Mouse (Mus musculus) neural tube, embryonic 12.5 days (tissue): ENCODE data around the gene Mrpl48. TPM values are rescaled to one million over a fixed set of nuclear protein-coding genes. Genes with fewer than 3 reads are reported as not detected.

Source experiments
- ATAC-seq: fragments of 200-750 bp; cut with Nextera tagmentation; 2 replicates; pipeline ENCODE4 v1.8.0; 2017; ENCODE audit warnings: low read depth, mild to moderate bottlenecking, moderate TSS enrichment, moderate library complexity; ENCODE audit not compliant: low FRiP score
- H3K27ac ChIP-seq: fragments of 300-500 bp; sonication (generic); 2 replicates; pipeline ENCODE4 v1.5.1; 2016
- H3K27me3 ChIP-seq: fragments of 300-500 bp; sonication (generic); replicated peaks from 2 replicates; pipeline ENCODE4 v1.6.1; 2016; ENCODE audit warnings: mild to moderate bottlenecking
- H3K36me3 ChIP-seq: fragments of 300-500 bp; sonication (generic); 2 replicates; pipeline ENCODE4 v1.6.1; 2016; ENCODE audit warnings: mild to moderate bottlenecking
- H3K4me1 ChIP-seq: fragments of 300-500 bp; sonication (generic); 2 replicates; pipeline ENCODE4 v1.6.1; 2016
- H3K4me2 ChIP-seq: fragments of 300-500 bp; sonication (generic); replicated peaks from 2 replicates; pipeline ENCODE4 v1.6.1; 2016; ENCODE audit warnings: mild to moderate bottlenecking
- H3K4me3 ChIP-seq: fragments of 300-500 bp; sonication (generic); 2 replicates; pipeline ENCODE4 v1.5.1; 2016
- H3K9ac ChIP-seq: fragments of 300-500 bp; sonication (generic); 2 replicates; pipeline ENCODE4 v1.6.1; 2016; ENCODE audit warnings: mild to moderate bottlenecking
- H3K9me3 ChIP-seq: fragments of 300-500 bp; sonication (generic); 2 replicates; pipeline ENCODE4 v1.6.1; 2016; ENCODE audit warnings: mild to moderate bottlenecking
- WGBS: fragments of 180-500 bp; shearing (Covaris S2); methylation state at CpG from one replicate; pipeline ENCODE4 v1.1.7; 2016; 5-methylcytosine and 5-hydroxymethylcytosine counted together
- polyA plus RNA-seq: library from polyadenylated mRNA; unstranded; fragments of >200 nt; fragmentation: Nextera tagmentation; extraction: Ambion mirVana; gene quantifications from 2 replicates; pipeline ENCODE4 v1.2.1, GENCODE M21; 2016

Mrpl48 gene
- polyA plus RNA-seq, 1 experiment from 2014 or later, result 69.9 TPM

DNA sequence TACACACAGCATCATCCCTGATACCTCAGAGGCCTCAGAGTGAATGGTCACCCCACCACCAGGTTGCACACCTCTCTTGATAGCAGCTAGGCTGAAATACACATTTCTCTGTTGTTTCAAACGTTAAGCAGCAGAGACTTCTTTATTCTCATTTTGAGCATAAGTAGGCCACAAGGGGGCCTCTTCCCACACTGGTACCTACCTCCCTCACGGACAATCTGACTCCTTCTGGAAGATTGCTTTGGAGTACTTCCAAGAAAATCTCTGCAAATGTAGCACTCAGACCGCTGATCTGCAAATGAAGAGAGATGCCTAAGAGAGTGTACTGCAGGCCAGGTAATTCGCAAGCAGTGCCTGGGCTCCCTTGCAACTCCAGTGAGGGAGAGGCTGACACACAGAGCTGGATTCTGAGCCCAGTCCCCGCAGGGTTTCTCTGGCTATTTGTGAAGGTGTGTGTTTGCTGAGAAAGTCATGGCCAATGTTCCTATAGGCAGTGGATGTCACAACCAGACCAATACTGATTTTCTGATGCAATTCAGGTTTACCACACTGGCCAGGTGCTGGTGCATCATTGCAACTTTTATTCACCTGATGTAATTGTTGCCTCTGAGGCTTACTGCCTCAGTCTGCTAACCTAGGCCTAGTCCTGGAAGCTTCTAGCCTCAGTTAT, 57.6 kb downstream of the Mrpl48 start:
- H3K9ac ChIP-seq, result no peak overlapping the region
- 68% methylated on average over 5 of the region's 5 CpGs for WGBS
- peaks cover 2% of the 10 kb centered on the region for H3K4me1 ChIP-seq
- no peak overlapping the region for H3K27ac ChIP-seq
- no peak overlapping the region for H3K4me3 ChIP-seq
- H3K27me3 ChIP-seq, result no peaks in the 10 kb centered on the region
- H3K9me3 ChIP-seq, result no peaks in the 10 kb centered on the region
- H3K4me2 ChIP-seq, result no peak overlapping the region
- H3K36me3 ChIP-seq, result peaks cover 9% of the 10 kb centered on the region; the same call in 1 of the 2 replicates
- ATAC-seq, result no peak

GRCm38 (mm10) chr7:100549796-100550195, 58.3 kb downstream of the Mrpl48 start:
- no peaks in the 10 kb centered on the region for H3K27me3 ChIP-seq
- H3K27ac ChIP-seq, result no peak overlapping the region
- no peaks in the 10 kb centered on the region for H3K9me3 ChIP-seq
- H3K4me3 ChIP-seq, result no peak overlapping the region
- H3K9ac ChIP-seq, result no peak overlapping the region
- H3K4me2 ChIP-seq, result no peak overlapping the region
- no peak for ATAC-seq
- H3K36me3 ChIP-seq, result peaks cover 9% of the 10 kb centered on the region; the same call in 1 of the 2 replicates
- no peaks in the 10 kb centered on the region for H3K4me1 ChIP-seq
- 94% methylated on average over 3 of the region's 3 CpGs for WGBS

- no peaks in the 10 kb centered on the region for H3K27me3 ChIP-seq
- no peak overlapping the region for H3K27ac ChIP-seq
- peaks cover 9% of the 10 kb centered on the region; the same call in 1 of the 2 replicates for H3K36me3 ChIP-seq
- H3K4me2 ChIP-seq, result no peak overlapping the region
- no peaks in the 10 kb centered on the region for H3K4me1 ChIP-seq
- H3K9ac ChIP-seq, result no peak overlapping the region
- ATAC-seq, result no peak
- WGBS, result 87% methylated on average over 4 of the region's 4 CpGs
- H3K9me3 ChIP-seq, result no peaks in the 10 kb centered on the region
- H3K4me3 ChIP-seq, result no peak overlapping the region
Measured at GRCm38 (mm10) chr7:100547631-100548030, 60.5 kb downstream of the Mrpl48 start.

GRCm38 (mm10) chr7:100544437-100544836, 63.7 kb downstream of the Mrpl48 start:
- Histone ChIP-seq H3K9ac (no peak overlapping the region), H3K36me3 (peaks cover 20% of the 10 kb centered on the region), H3K4me3 (no peak overlapping the region), H3K4me1 (no peaks in the 10 kb centered on the region), H3K27me3 (no peaks in the 10 kb centered on the region), H3K27ac (no peak overlapping the region), H3K9me3 (no peaks in the 10 kb centered on the region), H3K4me2 (no peak overlapping the region)
- no peak for ATAC-seq
- 83% methylated on average over 1 of the region's 1 CpGs for whole genome bisulfite sequencing

DNA sequence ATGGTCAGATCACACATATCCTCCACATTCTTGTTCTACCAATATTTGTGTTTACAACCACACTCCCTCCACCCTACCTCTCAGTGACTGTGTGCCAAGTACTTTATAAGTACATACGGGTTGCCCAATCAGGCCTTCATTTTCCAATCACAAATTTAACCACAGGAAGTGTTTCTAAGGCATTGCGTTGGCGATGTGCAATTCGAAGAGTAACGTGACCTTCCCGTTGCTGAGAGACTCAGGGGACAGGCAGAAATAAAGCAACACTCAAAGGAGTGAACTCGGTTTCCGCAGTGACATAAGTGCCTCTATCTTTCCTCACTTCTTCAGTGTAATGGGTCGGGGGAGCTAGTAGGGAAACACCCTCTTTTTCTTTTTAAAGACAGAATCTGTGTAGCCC, 68.6 kb downstream of the Mrpl48 start:
- peaks cover 10% of the 10 kb centered on the region for H3K4me1 ChIP-seq
- ATAC-seq, result no peak
- H3K4me3 ChIP-seq, result no peak overlapping the region
- WGBS, result 93% methylated on average over 9 of the region's 9 CpGs
- H3K36me3 ChIP-seq, result peaks cover 18% of the 10 kb centered on the region
- no peaks in the 10 kb centered on the region for H3K9me3 ChIP-seq
- H3K27me3 ChIP-seq, result no peaks in the 10 kb centered on the region
- no peak overlapping the region for H3K9ac ChIP-seq
- no peak overlapping the region for H3K4me2 ChIP-seq
- no peak overlapping the region for H3K27ac ChIP-seq

DNA sequence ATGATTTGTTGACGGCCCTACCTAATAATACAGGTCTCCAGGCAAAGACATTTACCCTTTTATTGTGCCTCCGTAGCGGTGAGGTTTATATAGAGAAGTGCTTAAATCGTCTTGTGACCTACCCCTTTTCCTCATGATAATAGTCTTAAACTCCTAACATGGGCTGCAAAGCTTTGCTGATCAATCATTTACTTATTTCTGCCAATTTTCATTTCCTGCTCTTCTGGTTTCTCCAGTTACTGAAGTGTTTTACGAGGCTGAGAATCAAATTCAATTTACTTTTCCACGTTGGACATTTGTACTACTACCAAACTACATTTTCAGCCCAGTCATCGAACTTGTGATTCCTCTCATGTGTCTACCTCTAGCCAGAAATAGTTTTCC, 70.6 kb downstream of the Mrpl48 start:
- Histone ChIP-seq H3K9ac (peak overlapping the region; percentile 66), H3K27me3 (no peaks in the 10 kb centered on the region), H3K9me3 (no peaks in the 10 kb centered on the region), H3K36me3 (peaks cover 18% of the 10 kb centered on the region), H3K4me2 (peak overlapping the region; percentile 56), H3K4me3 (peak overlapping the region; percentile 58), H3K27ac (no peak overlapping the region), H3K4me1 (peaks cover 10% of the 10 kb centered on the region)
- WGBS, result 33% methylated on average over 7 of the region's 7 CpGs
- no peak for ATAC-seq

GRCm38 (mm10) chr7:100536804-100537518, 71.1 kb downstream of the Mrpl48 start, which contains the start of gene Coa4:
Coa4 (plus strand) TSS chr7:100537071.
- Histone ChIP-seq H3K4me3 (peak within 1 kb of the TSS; percentile 58), H3K9me3 (no peaks in the 10 kb centered on the region), H3K27ac (no peak within 1 kb of the TSS), H3K4me1 (peaks cover 10% of the 10 kb centered on the region), H3K4me2 (peak within 1 kb of the TSS; percentile 56), H3K9ac (peak within 1 kb of the TSS; percentile 66), H3K36me3 (peaks cover 18% of the 10 kb centered on the region), H3K27me3 (no peaks in the 10 kb centered on the region)
- WGBS, result 1% methylated on average over 33 of the region's 33 CpGs
- ATAC-seq, result peak; percentile 100

DNA sequence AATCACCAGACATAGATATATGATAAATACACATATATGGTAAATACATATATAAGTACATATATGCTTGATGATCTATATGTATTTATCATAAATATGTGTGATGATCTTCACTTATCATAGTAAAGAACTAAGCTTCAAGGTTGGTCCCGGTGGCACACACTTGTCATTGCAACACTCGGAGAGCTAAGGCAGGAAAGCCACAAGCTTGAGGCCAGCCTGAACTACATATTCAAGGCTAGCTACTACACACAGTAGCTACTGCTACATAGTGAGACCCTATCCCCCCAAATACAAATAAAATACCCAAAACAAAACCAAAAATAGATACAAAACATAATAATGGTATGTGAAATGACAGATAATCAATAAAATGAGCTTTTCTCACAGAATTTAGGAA, 72.3 kb downstream of the Mrpl48 start:
- H3K4me2 ChIP-seq, result peak overlapping the region; percentile 56
- H3K27me3 ChIP-seq, result no peaks in the 10 kb centered on the region
- 74% methylated on average over 2 of the region's 2 CpGs for WGBS

DNA sequence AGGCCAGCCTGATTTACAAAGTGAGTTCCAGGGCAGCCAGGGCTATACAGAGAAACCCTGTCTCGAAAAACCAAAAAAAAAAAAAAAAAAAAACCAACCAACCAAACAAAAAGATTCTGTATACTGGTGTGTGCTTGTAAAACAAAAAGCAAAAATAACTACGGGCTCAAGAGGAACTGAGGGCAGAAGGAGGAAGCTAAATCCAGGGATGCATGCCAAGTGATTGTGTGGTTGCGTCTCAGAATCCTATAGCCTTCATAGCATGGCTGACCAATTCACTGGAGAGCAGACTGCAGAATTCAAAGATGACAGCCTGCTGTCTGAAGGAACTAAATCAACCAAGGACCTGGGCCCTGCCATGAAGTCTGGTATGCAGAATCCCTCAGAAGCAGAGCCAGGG, 73.9 kb downstream of the Mrpl48 start:
- no peak for ATAC-seq
- Histone ChIP-seq H3K4me1 (peaks cover 10% of the 10 kb centered on the region), H3K27ac (no peak overlapping the region), H3K9ac (no peak overlapping the region), H3K9me3 (no peaks in the 10 kb centered on the region), H3K4me2 (no peak overlapping the region), H3K27me3 (no peaks in the 10 kb centered on the region), H3K4me3 (no peak overlapping the region), H3K36me3 (peaks cover 5% of the 10 kb centered on the region)
- WGBS, result 94% methylated on average over 3 of the region's 3 CpGs

More for the DNA sequence above, 72.3 kb downstream of the Mrpl48 start:
- H3K9ac ChIP-seq, result no peak overlapping the region
- no peaks in the 10 kb centered on the region for H3K9me3 ChIP-seq
- H3K36me3 ChIP-seq, result peaks cover 18% of the 10 kb centered on the region
- no peak overlapping the region for H3K4me3 ChIP-seq
- peaks cover 10% of the 10 kb centered on the region for H3K4me1 ChIP-seq
- no peak for ATAC-seq
- H3K27ac ChIP-seq, result no peak overlapping the region

DNA sequence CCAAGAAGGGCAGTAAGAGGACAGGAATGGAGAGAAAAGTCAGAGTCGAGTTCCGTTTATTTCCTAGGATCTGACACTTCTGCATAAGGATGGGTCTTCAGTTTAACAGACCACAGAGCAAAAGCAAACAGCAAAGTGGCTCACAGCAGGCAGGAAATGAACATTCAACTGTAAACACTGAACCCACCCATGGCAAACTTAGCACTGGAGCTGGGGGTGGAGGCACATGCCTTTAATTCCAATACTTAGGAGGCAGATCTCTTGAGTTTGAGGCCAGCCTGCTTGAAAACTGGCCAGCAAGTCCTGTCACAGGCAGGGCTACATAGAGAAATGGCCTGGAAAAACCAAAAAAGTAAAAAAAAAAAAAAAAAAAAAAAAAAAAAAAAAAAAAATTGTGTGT, 74.6 kb downstream of the Mrpl48 start:
- no peaks in the 10 kb centered on the region for H3K27me3 ChIP-seq
- WGBS, result 72% methylated on average over 2 of the region's 2 CpGs
- no peak overlapping the region for H3K4me3 ChIP-seq
- H3K9ac ChIP-seq, result no peak overlapping the region
- H3K4me2 ChIP-seq, result no peak overlapping the region
- H3K4me1 ChIP-seq, result peaks cover 10% of the 10 kb centered on the region
- H3K36me3 ChIP-seq, result no peaks in the 10 kb centered on the region
- H3K9me3 ChIP-seq, result no peaks in the 10 kb centered on the region
- no peak overlapping the region for H3K27ac ChIP-seq
- ATAC-seq, result no peak

DNA sequence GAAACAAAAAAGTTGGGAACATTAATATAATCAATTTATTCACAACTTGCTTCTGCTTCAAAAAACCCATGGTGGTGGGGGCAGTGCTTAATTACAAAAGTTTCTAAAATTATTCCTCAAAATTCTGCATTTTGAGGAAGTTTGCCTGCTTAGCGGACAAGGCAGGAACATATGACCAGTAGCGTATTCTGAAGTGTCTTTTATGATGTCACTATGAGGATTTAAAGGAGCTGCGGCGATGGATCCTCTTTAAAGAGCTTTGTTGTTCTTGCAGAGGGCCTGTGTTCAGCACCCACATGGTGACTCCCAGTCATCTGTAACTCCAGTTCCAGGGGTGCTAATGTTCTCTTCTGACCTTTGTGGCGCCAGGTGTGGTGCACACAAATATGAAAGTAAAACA, 77.3 kb downstream of the Mrpl48 start:
- no peak overlapping the region for H3K4me3 ChIP-seq
- 92% methylated on average over 5 of the region's 5 CpGs for WGBS

DNA sequence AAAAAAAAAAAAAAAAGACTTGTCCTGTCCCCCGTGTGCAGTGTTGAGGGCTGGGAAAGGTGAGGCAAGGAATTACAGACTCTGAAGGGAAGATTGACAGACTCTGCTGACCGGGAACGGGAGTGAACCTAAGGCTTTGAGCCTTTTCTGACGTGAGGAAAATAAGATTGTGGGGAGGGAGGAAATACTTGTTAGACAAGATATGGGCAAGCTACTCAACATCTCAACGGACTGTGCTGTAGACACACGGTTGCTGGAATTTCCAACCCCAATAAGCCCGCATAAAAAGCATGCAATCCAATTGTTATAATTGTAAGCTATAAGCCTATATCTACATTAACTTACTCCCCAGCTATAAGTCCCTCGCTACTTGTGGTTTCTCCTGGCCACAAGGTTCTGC, 83.4 kb downstream of the Mrpl48 start:
- ATAC-seq, result no peak
- WGBS, result 82% methylated on average over 8 of the region's 8 CpGs
- Histone ChIP-seq H3K9ac (no peak overlapping the region), H3K36me3 (no peaks in the 10 kb centered on the region), H3K4me2 (no peak overlapping the region), H3K9me3 (no peaks in the 10 kb centered on the region), H3K27me3 (no peaks in the 10 kb centered on the region), H3K4me3 (no peak overlapping the region), H3K4me1 (no peaks in the 10 kb centered on the region), H3K27ac (no peak overlapping the region)

More for the DNA sequence above, 77.3 kb downstream of the Mrpl48 start:
- no peaks in the 10 kb centered on the region for H3K27me3 ChIP-seq
- H3K4me1 ChIP-seq, result no peaks in the 10 kb centered on the region
- no peaks in the 10 kb centered on the region for H3K36me3 ChIP-seq
- no peak overlapping the region for H3K27ac ChIP-seq
- H3K4me2 ChIP-seq, result no peak overlapping the region
- no peaks in the 10 kb centered on the region for H3K9me3 ChIP-seq
- no peak for ATAC-seq
- H3K9ac ChIP-seq, result no peak overlapping the region
